Comparison of ENCODE assay signal across 9 mouse cellular contexts in genomic region chr17:29385746-29386145, GRCm38 (mm10).
"Had no signal": no experiment of that assay in that cellular context is flagged by ENCODE, and none has a peak within 500 bp of the region (broad histone marks: within the 10 kb centered on the region; RNA-seq: fewer than 3 reads in every experiment).

No protein-coding gene starts in this region.

- H3K36me3 ChIP-seq: intestine, embryonic 15.5 days; limb, embryonic 12.5 days; lung, embryonic 15.5 days; neural tube, embryonic 12.5 days had no signal

- H3K4me2 ChIP-seq: intestine, embryonic 15.5 days; limb, embryonic 12.5 days; lung, embryonic 15.5 days; neural tube, embryonic 12.5 days had no signal

- H3K9ac ChIP-seq: intestine, embryonic 15.5 days; limb, embryonic 12.5 days; liver, embryonic 14.5 days; lung, embryonic 15.5 days; neural tube, embryonic 12.5 days had no signal

- H3K4me3 ChIP-seq: intestine, embryonic 15.5 days; layer of hippocampus, adult 2 months; limb, embryonic 12.5 days; lung, embryonic 15.5 days; neural tube, embryonic 12.5 days had no signal

- H3K9me3 ChIP-seq: intestine, embryonic 15.5 days; limb, embryonic 12.5 days; lung, embryonic 15.5 days; neural tube, embryonic 12.5 days had no signal

- H3K4me1 ChIP-seq: lung, embryonic 15.5 days; neural tube, embryonic 12.5 days had no signal

- H3K27ac ChIP-seq: intestine, embryonic 15.5 days; layer of hippocampus, adult 2 months; limb, embryonic 12.5 days; liver, embryonic 14.5 days; lung, embryonic 15.5 days; neural tube, embryonic 12.5 days had no signal

- DNase-seq: midbrain, embryonic 14.5 days; thymus, adult 18-20 months; thymus, postnatal 14 days had no signal

- H3K27me3 ChIP-seq: intestine, embryonic 15.5 days; limb, embryonic 12.5 days; lung, embryonic 15.5 days; neural tube, embryonic 12.5 days had no signal
